Mouse (Mus musculus): ENCODE measurements at regions not wholly inside any gene's neighbourhood (a gene's known extent, or its start where the extent isn't known, plus 50 kb on each side); places are given as distances from the start of the nearest gene placed in this dataset.

- TF ChIP-seq POLR2A (IDR thresholded peaks at IDR 0.05; ENCODE audit: extremely low read depth, insufficient read depth, low read length) (no peak), CTCF (IDR thresholded peaks at IDR 0.05; ENCODE audit: extremely low read depth, insufficient read depth, low read length) (no peak)
- Histone ChIP-seq H3K4me1 (ENCODE audit: control insufficient read depth, insufficient read depth, low read length) (no peaks in the 10 kb centered on the region), H3K27ac (ENCODE audit: insufficient read depth, low read length) (no peak overlapping the region), H3K4me3 (ENCODE audit: insufficient read depth, low read length) (no peak overlapping the region)
These were observed 87.0 kb upstream of the Cpeb2 start for GRCm38 (mm10) chr5:43145939-43146338.

GRCm38 (mm10) chr5:43146928-43147327 lies 86.0 kb upstream of the Cpeb2 start:
- no peak for TF ChIP-seq POLR2A (IDR thresholded peaks at IDR 0.05; ENCODE audit: extremely low read depth, insufficient read depth, low read length)
- no peak for TF ChIP-seq CTCF (IDR thresholded peaks at IDR 0.05; ENCODE audit: extremely low read depth, insufficient read depth, low read length)
- Histone ChIP-seq H3K4me1 (ENCODE audit: control insufficient read depth, insufficient read depth, low read length) (no peaks in the 10 kb centered on the region), H3K27ac (ENCODE audit: insufficient read depth, low read length) (no peak overlapping the region), H3K4me3 (ENCODE audit: insufficient read depth, low read length) (no peak overlapping the region)

- Histone ChIP-seq H3K4me3 (ENCODE audit: insufficient read depth, low read length) (no peak overlapping the region), H3K27ac (ENCODE audit: insufficient read depth, low read length) (no peak overlapping the region), H3K4me1 (ENCODE audit: control insufficient read depth, insufficient read depth, low read length) (no peaks in the 10 kb centered on the region)
- TF ChIP-seq CTCF (IDR thresholded peaks at IDR 0.05; ENCODE audit: extremely low read depth, insufficient read depth, low read length), result no peak
- no peak for TF ChIP-seq POLR2A (IDR thresholded peaks at IDR 0.05; ENCODE audit: extremely low read depth, insufficient read depth, low read length)
These were observed 84.5 kb upstream of the Cpeb2 start for GRCm38 (mm10) chr5:43148486-43148885.

- Histone ChIP-seq H3K27ac (ENCODE audit: insufficient read depth, low read length) (no peak overlapping the region), H3K4me1 (ENCODE audit: control insufficient read depth, insufficient read depth, low read length) (no peaks in the 10 kb centered on the region), H3K4me3 (ENCODE audit: insufficient read depth, low read length) (no peak overlapping the region)
- no peak for TF ChIP-seq POLR2A (IDR thresholded peaks at IDR 0.05; ENCODE audit: extremely low read depth, insufficient read depth, low read length)
- no peak for TF ChIP-seq CTCF (IDR thresholded peaks at IDR 0.05; ENCODE audit: extremely low read depth, insufficient read depth, low read length)
These were observed 83.4 kb upstream of the Cpeb2 start for GRCm38 (mm10) chr5:43149559-43149958.

- H3K4me1 ChIP-seq (ENCODE audit: control insufficient read depth, insufficient read depth, low read length), result no peaks in the 10 kb centered on the region
- H3K27ac ChIP-seq (ENCODE audit: insufficient read depth, low read length), result no peak overlapping the region
- no peak overlapping the region for H3K4me3 ChIP-seq (ENCODE audit: insufficient read depth, low read length)
- no peak for TF ChIP-seq CTCF (IDR thresholded peaks at IDR 0.05; ENCODE audit: extremely low read depth, insufficient read depth, low read length)
- no peak for TF ChIP-seq POLR2A (IDR thresholded peaks at IDR 0.05; ENCODE audit: extremely low read depth, insufficient read depth, low read length)
These were observed 81.7 kb upstream of the Cpeb2 start for GRCm38 (mm10) chr5:43151099-43151774.

- Histone ChIP-seq H3K4me1 (ENCODE audit: control insufficient read depth, insufficient read depth, low read length) (no peaks in the 10 kb centered on the region), H3K27ac (ENCODE audit: insufficient read depth, low read length) (no peak overlapping the region), H3K4me3 (ENCODE audit: insufficient read depth, low read length) (no peak overlapping the region)
- TF ChIP-seq CTCF (IDR thresholded peaks at IDR 0.05; ENCODE audit: extremely low read depth, insufficient read depth, low read length), result no peak
- TF ChIP-seq POLR2A (IDR thresholded peaks at IDR 0.05; ENCODE audit: extremely low read depth, insufficient read depth, low read length), result no peak
These were observed 80.8 kb upstream of the Cpeb2 start for GRCm38 (mm10) chr5:43152119-43152611.

GRCm38 (mm10) chr5:43152881-43153280 lies 80.1 kb upstream of the Cpeb2 start:
- H3K4me1 ChIP-seq (ENCODE audit: control insufficient read depth, insufficient read depth, low read length), result no peaks in the 10 kb centered on the region
- no peak overlapping the region for H3K4me3 ChIP-seq (ENCODE audit: insufficient read depth, low read length)
- TF ChIP-seq POLR2A (IDR thresholded peaks at IDR 0.05; ENCODE audit: extremely low read depth, insufficient read depth, low read length) (no peak), CTCF (IDR thresholded peaks at IDR 0.05; ENCODE audit: extremely low read depth, insufficient read depth, low read length) (no peak)
- H3K27ac ChIP-seq (ENCODE audit: insufficient read depth, low read length), result no peak overlapping the region

DNA sequence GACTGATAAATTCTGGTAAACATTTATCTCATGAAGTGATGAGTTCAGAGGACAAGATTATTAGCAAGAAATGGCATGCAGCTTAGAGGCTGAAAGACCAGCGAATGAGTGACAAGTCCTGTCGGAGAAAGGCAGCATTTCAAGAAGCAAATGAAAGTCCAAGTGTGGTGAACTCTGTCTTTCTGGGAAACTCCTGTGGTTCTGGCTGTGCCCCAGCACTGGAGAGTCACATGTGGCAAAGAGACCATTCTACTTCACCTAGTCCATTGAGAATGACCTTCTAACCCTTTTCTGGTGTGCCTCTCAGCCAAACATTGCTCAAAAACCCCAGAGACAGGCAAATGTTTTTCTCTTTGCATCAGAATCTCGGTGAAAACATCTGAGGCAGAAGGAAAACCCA lies 76.2 kb upstream of the Cpeb2 start:
- no peak for TF ChIP-seq CTCF (IDR thresholded peaks at IDR 0.05; ENCODE audit: extremely low read depth, insufficient read depth, low read length)
- no peak for TF ChIP-seq POLR2A (IDR thresholded peaks at IDR 0.05; ENCODE audit: extremely low read depth, insufficient read depth, low read length)
- no peak overlapping the region for H3K27ac ChIP-seq (ENCODE audit: insufficient read depth, low read length)
- H3K4me3 ChIP-seq (ENCODE audit: insufficient read depth, low read length), result no peak overlapping the region
- no peaks in the 10 kb centered on the region for H3K4me1 ChIP-seq (ENCODE audit: control insufficient read depth, insufficient read depth, low read length)

DNA sequence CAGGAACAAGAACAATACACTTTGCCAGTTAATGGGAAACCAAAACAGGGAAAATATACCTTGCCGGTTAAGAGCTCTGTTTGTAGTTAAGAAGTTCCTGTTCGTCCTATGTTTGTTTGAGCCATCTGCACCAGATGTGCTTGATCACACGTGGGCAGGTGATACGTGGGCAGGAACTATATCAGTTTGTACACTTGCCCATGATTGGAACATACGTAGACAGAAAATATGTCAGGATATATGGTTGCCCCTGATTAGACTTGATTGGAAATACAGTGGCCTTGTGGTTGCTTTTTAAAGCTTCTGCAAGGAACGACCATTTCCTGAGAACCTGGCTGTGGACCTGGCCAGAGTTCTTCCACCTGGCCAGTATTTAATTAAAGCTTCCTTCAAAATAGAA lies 72.8 kb upstream of the Cpeb2 start:
- H3K4me1 ChIP-seq (ENCODE audit: control insufficient read depth, insufficient read depth, low read length), result no peaks in the 10 kb centered on the region
- H3K27ac ChIP-seq (ENCODE audit: insufficient read depth, low read length), result no peak overlapping the region
- no peak for TF ChIP-seq POLR2A (IDR thresholded peaks at IDR 0.05; ENCODE audit: extremely low read depth, insufficient read depth, low read length)
- TF ChIP-seq CTCF (IDR thresholded peaks at IDR 0.05; ENCODE audit: extremely low read depth, insufficient read depth, low read length), result no peak
- H3K4me3 ChIP-seq (ENCODE audit: insufficient read depth, low read length), result no peak overlapping the region

GRCm38 (mm10) chr5:43181475-43181874 lies 51.5 kb upstream of the Cpeb2 start:
- Histone ChIP-seq H3K4me1 (ENCODE audit: control insufficient read depth, insufficient read depth, low read length) (no peaks in the 10 kb centered on the region), H3K27ac (ENCODE audit: insufficient read depth, low read length) (no peak overlapping the region), H3K4me3 (ENCODE audit: insufficient read depth, low read length) (no peak overlapping the region)
- TF ChIP-seq POLR2A (IDR thresholded peaks at IDR 0.05; ENCODE audit: extremely low read depth, insufficient read depth, low read length) (no peak), CTCF (IDR thresholded peaks at IDR 0.05; ENCODE audit: extremely low read depth, insufficient read depth, low read length) (no peak)

Measured in cortical plate, adult 2 months (tissue).